Mouse (Mus musculus) limb, embryonic 12.5 days (tissue): ENCODE results near the gene Htr1f. TPM values are rescaled to one million over a fixed set of nuclear protein-coding genes. Genes with fewer than 3 reads are reported as not detected.

Experiments used
- ATAC-seq: fragments of 200-750 bp; cut with Nextera tagmentation; 2 replicates; pipeline ENCODE4 v1.8.0; 2017; ENCODE audit warnings: low read depth, moderate TSS enrichment; ENCODE audit not compliant: insufficient number of reproducible peaks, insufficient read depth, low FRiP score, low TSS enrichment
- H3K27ac ChIP-seq: fragments of 300-500 bp; sonication (generic); 2 replicates; pipeline ENCODE4 v1.5.1; 2016; ENCODE audit warnings: mild to moderate bottlenecking, moderate library complexity
- H3K27me3 ChIP-seq: fragments of 300-500 bp; sonication (generic); 2 replicates; pipeline ENCODE4 v1.6.1; 2016; ENCODE audit warnings: mild to moderate bottlenecking, moderate library complexity
- H3K36me3 ChIP-seq: fragments of 300-500 bp; sonication (generic); 2 replicates; pipeline ENCODE4 v1.6.1; 2016; ENCODE audit warnings: mild to moderate bottlenecking, moderate library complexity
- H3K4me1 ChIP-seq: fragments of 300-500 bp; sonication (generic); replicated peaks from 2 replicates; pipeline ENCODE4 v1.6.1; 2016
- H3K4me2 ChIP-seq: fragments of 300-500 bp; sonication (generic); 2 replicates; pipeline ENCODE4 v1.6.1; 2016; ENCODE audit warnings: mild to moderate bottlenecking, moderate library complexity
- H3K4me3 ChIP-seq: fragments of 300-500 bp; sonication (generic); replicated peaks from 2 replicates; pipeline ENCODE4 v1.5.1; 2016; ENCODE audit warnings: mild to moderate bottlenecking
- H3K9ac ChIP-seq: fragments of 300-500 bp; sonication (generic); replicated peaks from 2 replicates; pipeline ENCODE4 v1.6.1; 2016; ENCODE audit warnings: mild to moderate bottlenecking, moderate library complexity
- H3K9me3 ChIP-seq: fragments of 300-500 bp; sonication (generic); 2 replicates; pipeline ENCODE4 v1.6.1; 2016; ENCODE audit warnings: mild to moderate bottlenecking, moderate library complexity
- WGBS: fragments of 180-500 bp; shearing (Covaris S2); methylation state at CpG from one replicate; pipeline ENCODE4 v1.1.7; 2016; 5-methylcytosine and 5-hydroxymethylcytosine counted together
- polyA plus RNA-seq: library from polyadenylated mRNA; unstranded; fragments of >200 nt; fragmentation: Nextera tagmentation; extraction: Ambion mirVana; gene quantifications from 2 replicates; pipeline ENCODE4 v1.2.1, GENCODE M21; 2016

Gene Htr1f
- polyA plus RNA-seq, 1 experiment from 2014 or later = 0.10 TPM

GRCm38 (mm10) chr16:64961690-64962089 is 144.0 kb downstream of the Htr1f start:
- no peak overlapping the region for H3K4me2 ChIP-seq
- no peak for ATAC-seq
- H3K27ac ChIP-seq = no peak overlapping the region
- no peaks in the 10 kb centered on the region for H3K4me1 ChIP-seq
- no peaks in the 10 kb centered on the region for H3K9me3 ChIP-seq
- no peaks in the 10 kb centered on the region for H3K36me3 ChIP-seq
- no peak overlapping the region for H3K4me3 ChIP-seq
- WGBS = 87% methylated on average over 4 of the region's 4 CpGs
- no peak overlapping the region for H3K9ac ChIP-seq
- H3K27me3 ChIP-seq = no peaks in the 10 kb centered on the region

GRCm38 (mm10) chr16:64941646-64942195 is 163.9 kb downstream of the Htr1f start:
- Histone ChIP-seq H3K4me1 (no peaks in the 10 kb centered on the region), H3K9ac (no peak overlapping the region), H3K4me2 (no peak overlapping the region), H3K36me3 (no peaks in the 10 kb centered on the region), H3K27ac (no peak overlapping the region), H3K4me3 (no peak overlapping the region), H3K27me3 (no peaks in the 10 kb centered on the region), H3K9me3 (no peaks in the 10 kb centered on the region)
- 85% methylated on average over 5 of the region's 5 CpGs for WGBS
- no peak for ATAC-seq

- Histone ChIP-seq H3K9me3 (no peaks in the 10 kb centered on the region), H3K4me2 (no peak overlapping the region), H3K27ac (no peak overlapping the region), H3K4me1 (no peaks in the 10 kb centered on the region), H3K9ac (no peak overlapping the region), H3K27me3 (no peaks in the 10 kb centered on the region), H3K36me3 (no peaks in the 10 kb centered on the region), H3K4me3 (no peak overlapping the region)
- WGBS = 84% methylated on average over 1 of the region's 1 CpGs
- no peak for ATAC-seq
Observed at GRCm38 (mm10) chr16:64934793-64935192, 170.9 kb downstream of the Htr1f start.

DNA sequence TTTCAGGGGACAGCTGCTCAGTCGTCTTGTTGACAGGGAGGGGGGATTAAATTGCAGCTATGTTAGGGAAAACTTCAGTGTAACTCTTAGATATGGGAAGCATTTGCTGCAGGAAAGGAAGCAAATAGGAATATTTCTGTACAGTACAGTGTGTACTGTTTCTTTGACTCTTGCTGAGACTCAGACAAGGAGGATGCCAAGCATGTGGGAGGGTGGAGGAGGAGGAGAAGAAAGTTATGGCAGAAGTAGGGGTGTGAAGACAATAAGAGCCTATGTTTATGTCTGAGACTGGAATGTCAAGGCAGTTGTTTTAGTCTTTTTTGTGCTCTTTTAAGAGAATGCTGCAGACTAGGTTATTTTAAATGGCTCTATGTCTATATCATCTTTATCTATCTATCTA is 171.6 kb downstream of the Htr1f start:
- no peak for ATAC-seq
- H3K27ac ChIP-seq = no peak overlapping the region
- no peaks in the 10 kb centered on the region for H3K4me1 ChIP-seq
- H3K36me3 ChIP-seq = no peaks in the 10 kb centered on the region
- H3K9ac ChIP-seq = no peak overlapping the region
- no peak overlapping the region for H3K4me3 ChIP-seq
- no peaks in the 10 kb centered on the region for H3K27me3 ChIP-seq
- WGBS = 74% methylated on average over 1 of the region's 1 CpGs
- H3K9me3 ChIP-seq = no peaks in the 10 kb centered on the region
- no peak overlapping the region for H3K4me2 ChIP-seq

DNA sequence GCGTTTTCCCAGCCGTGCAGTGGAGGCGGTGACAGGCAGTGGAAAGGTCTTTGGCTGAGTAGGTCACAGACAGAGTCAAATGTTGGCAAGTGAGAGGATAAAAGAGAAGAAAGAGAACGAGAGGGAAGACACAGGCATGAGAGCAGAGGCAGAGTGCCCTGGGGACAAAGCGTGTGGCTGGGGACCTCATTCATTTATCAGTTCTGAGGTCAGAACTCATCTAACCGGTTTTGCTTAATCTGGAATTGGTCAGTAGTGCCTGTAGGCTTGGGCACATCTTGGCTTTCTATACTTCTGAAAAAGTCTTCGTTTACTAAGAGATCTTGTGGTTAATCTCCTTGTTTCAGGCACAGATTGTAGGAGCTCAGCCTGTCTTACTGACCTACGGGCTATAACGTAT is 182.2 kb downstream of the Htr1f start:
- Histone ChIP-seq H3K4me3 (no peak overlapping the region), H3K4me2 (no peak overlapping the region), H3K27me3 (no peaks in the 10 kb centered on the region), H3K9me3 (no peaks in the 10 kb centered on the region), H3K9ac (no peak overlapping the region), H3K36me3 (no peaks in the 10 kb centered on the region), H3K4me1 (no peaks in the 10 kb centered on the region), H3K27ac (no peak overlapping the region)
- 54% methylated on average over 9 of the region's 9 CpGs for WGBS
- ATAC-seq = no peak

DNA sequence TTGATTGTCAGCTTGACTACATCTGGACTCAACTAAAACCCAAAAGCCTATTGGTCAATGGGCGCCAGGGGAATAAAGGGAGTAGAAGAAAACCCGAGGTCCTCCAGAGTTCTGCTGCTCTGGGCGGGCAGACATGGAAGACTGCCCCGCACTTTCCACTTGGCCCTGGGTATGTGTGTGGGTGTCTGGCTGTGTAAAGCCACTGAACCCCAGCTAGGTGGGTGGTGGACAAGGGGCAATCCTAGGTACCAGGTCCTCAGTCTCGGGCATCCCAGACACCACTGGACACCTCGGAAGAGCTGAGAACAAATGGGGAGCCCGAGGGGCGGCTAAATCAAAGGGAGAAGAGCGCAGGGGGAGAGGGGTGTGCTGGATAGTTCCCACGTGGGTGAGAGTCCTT is 196.9 kb downstream of the Htr1f start:
- H3K9ac ChIP-seq = no peak overlapping the region
- no peaks in the 10 kb centered on the region for H3K36me3 ChIP-seq
- 74% methylated on average over 10 of the region's 10 CpGs for WGBS
- H3K27ac ChIP-seq = no peak overlapping the region
- no peak overlapping the region for H3K4me3 ChIP-seq
- no peaks in the 10 kb centered on the region for H3K4me1 ChIP-seq
- ATAC-seq = no peak
- no peaks in the 10 kb centered on the region for H3K9me3 ChIP-seq
- H3K4me2 ChIP-seq = no peak overlapping the region
- H3K27me3 ChIP-seq = no peaks in the 10 kb centered on the region

- Histone ChIP-seq H3K4me1 (no peaks in the 10 kb centered on the region), H3K27me3 (no peaks in the 10 kb centered on the region), H3K9me3 (no peaks in the 10 kb centered on the region), H3K9ac (no peak overlapping the region), H3K4me3 (no peak overlapping the region), H3K4me2 (no peak overlapping the region), H3K36me3 (no peaks in the 10 kb centered on the region), H3K27ac (no peak overlapping the region)
- ATAC-seq = no peak
- 45% methylated on average over 3 of the region's 3 CpGs for WGBS
Observed at GRCm38 (mm10) chr16:64907112-64907511, 198.5 kb downstream of the Htr1f start.

- H3K4me3 ChIP-seq = no peak overlapping the region
- no peak for ATAC-seq
- no peak overlapping the region for H3K9ac ChIP-seq
- 45% methylated on average over 2 of the region's 2 CpGs for WGBS
- H3K4me2 ChIP-seq = no peak overlapping the region
- H3K27ac ChIP-seq = no peak overlapping the region
- no peaks in the 10 kb centered on the region for H3K36me3 ChIP-seq
- no peaks in the 10 kb centered on the region for H3K9me3 ChIP-seq
- H3K27me3 ChIP-seq = no peaks in the 10 kb centered on the region
- H3K4me1 ChIP-seq = no peaks in the 10 kb centered on the region
Observed at GRCm38 (mm10) chr16:64903328-64903727, 202.3 kb downstream of the Htr1f start.

GRCm38 (mm10) chr16:64899084-64899483 is 206.6 kb downstream of the Htr1f start:
- no peak for ATAC-seq
- 69% methylated on average over 2 of the region's 2 CpGs for WGBS
- Histone ChIP-seq H3K9me3 (no peaks in the 10 kb centered on the region), H3K36me3 (no peaks in the 10 kb centered on the region), H3K27me3 (no peaks in the 10 kb centered on the region), H3K4me1 (no peaks in the 10 kb centered on the region), H3K4me2 (no peak overlapping the region), H3K4me3 (no peak overlapping the region), H3K9ac (no peak overlapping the region), H3K27ac (no peak overlapping the region)

- WGBS = 91% methylated on average over 3 of the region's 3 CpGs
- no peak overlapping the region for H3K4me2 ChIP-seq
- no peak overlapping the region for H3K27ac ChIP-seq
- no peaks in the 10 kb centered on the region for H3K36me3 ChIP-seq
- H3K4me1 ChIP-seq = no peaks in the 10 kb centered on the region; the same call in 1 of the 2 replicates
- 0 out of 2 replicates have a peak, but pooled peaks cover 4% of the 10 kb centered on the region for H3K9me3 ChIP-seq
- H3K4me3 ChIP-seq = no peak overlapping the region
- no peaks in the 10 kb centered on the region for H3K27me3 ChIP-seq
- no peak overlapping the region for H3K9ac ChIP-seq
- no peak for ATAC-seq
Observed at GRCm38 (mm10) chr16:64889496-64889895, 216.2 kb downstream of the Htr1f start.

DNA sequence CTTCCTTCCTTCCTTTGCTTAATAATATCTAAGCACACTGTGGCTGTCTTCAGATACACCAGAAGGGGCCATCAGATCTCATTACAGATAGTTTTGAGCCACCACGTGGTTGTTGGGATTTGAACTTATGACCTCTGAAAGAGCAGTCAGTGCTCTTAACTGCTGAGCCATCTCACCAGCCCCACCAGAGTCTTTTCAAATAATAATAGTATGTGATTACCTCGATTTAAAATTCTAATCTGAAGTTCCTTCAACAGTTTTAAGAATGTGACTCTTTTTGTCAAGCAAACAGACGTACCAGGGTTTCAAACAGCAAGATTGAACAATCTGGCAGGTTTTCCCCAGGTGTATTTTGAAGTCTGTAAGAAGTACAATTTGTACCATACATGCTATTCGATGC is 220.1 kb downstream of the Htr1f start:
- H3K4me3 ChIP-seq = no peak overlapping the region
- H3K27ac ChIP-seq = no peak overlapping the region
- H3K9ac ChIP-seq = no peak overlapping the region
- 0 out of 2 replicates have a peak, but pooled peaks cover 4% of the 10 kb centered on the region for H3K9me3 ChIP-seq
- no peaks in the 10 kb centered on the region for H3K36me3 ChIP-seq
- ATAC-seq = no peak
- no peaks in the 10 kb centered on the region; the same call in 1 of the 2 replicates for H3K4me1 ChIP-seq
- H3K4me2 ChIP-seq = no peak overlapping the region
- H3K27me3 ChIP-seq = no peaks in the 10 kb centered on the region
- 49% methylated on average over 4 of the region's 4 CpGs for WGBS

GRCm38 (mm10) chr16:64885142-64885541 is 220.5 kb downstream of the Htr1f start:
- no peaks in the 10 kb centered on the region; the same call in 1 of the 2 replicates for H3K4me1 ChIP-seq
- no peak overlapping the region for H3K4me2 ChIP-seq
- no peak for ATAC-seq
- WGBS = 15% methylated on average over 3 of the region's 3 CpGs
- no peak overlapping the region for H3K27ac ChIP-seq
- no peaks in the 10 kb centered on the region for H3K27me3 ChIP-seq
- H3K4me3 ChIP-seq = no peak overlapping the region
- no peak overlapping the region for H3K9ac ChIP-seq
- no peaks in the 10 kb centered on the region for H3K36me3 ChIP-seq
- H3K9me3 ChIP-seq = 0 out of 2 replicates have a peak, but pooled peaks cover 4% of the 10 kb centered on the region
